Mouse (Mus musculus) ES-Bruce4 (cell line): Measurements from ENCODE around the gene Adarb2.

Source experiments
- CTCF ChIP-seq: IDR thresholded peaks from one replicate; pipeline ENCODE4 v1.8.1; 2011; ENCODE audit warnings: low read depth, low read length
- POLR2A ChIP-seq: IDR thresholded peaks from one replicate; pipeline ENCODE4 v1.8.1; 2011; ENCODE audit warnings: low read length; ENCODE audit not compliant: insufficient read depth

DNA sequence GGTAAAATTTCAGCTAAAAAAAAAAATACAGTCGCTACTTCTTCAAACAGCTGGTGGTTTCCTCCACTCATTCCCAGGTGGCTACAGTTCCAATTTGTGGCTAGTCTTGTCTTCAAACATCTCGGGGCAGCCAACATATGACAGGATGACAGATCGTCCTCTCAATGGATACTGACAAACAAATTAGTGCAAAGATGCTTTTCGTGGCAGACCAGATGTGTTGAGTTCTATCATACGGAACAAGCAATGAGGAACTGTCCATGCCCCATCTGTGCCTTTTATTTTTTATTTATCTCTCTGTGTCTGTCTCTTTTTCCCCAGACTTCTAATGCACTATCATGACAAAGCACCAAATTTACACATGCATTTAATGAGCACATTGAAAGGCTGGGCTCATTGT, 316.5 kb downstream of the Adarb2 start:
- TF ChIP-seq POLR2A (no peak), CTCF (no peak)
